Mouse (Mus musculus) ES-Bruce4 (cell line): ENCODE measurements around the gene Ntn5.

Experiments
- CTCF ChIP-seq: IDR thresholded peaks from one replicate; pipeline ENCODE4 v1.8.1; 2011; ENCODE audit warnings: low read depth, low read length
- EP300 ChIP-seq: IDR thresholded peaks from 2 replicates; pipeline ENCODE4 v1.6.1; 2011; ENCODE audit warnings: low read depth, low read length; ENCODE audit not compliant: insufficient read depth
- POLR2A ChIP-seq: IDR thresholded peaks from one replicate; pipeline ENCODE4 v1.8.1; 2011; ENCODE audit warnings: low read length; ENCODE audit not compliant: insufficient read depth

DNA sequence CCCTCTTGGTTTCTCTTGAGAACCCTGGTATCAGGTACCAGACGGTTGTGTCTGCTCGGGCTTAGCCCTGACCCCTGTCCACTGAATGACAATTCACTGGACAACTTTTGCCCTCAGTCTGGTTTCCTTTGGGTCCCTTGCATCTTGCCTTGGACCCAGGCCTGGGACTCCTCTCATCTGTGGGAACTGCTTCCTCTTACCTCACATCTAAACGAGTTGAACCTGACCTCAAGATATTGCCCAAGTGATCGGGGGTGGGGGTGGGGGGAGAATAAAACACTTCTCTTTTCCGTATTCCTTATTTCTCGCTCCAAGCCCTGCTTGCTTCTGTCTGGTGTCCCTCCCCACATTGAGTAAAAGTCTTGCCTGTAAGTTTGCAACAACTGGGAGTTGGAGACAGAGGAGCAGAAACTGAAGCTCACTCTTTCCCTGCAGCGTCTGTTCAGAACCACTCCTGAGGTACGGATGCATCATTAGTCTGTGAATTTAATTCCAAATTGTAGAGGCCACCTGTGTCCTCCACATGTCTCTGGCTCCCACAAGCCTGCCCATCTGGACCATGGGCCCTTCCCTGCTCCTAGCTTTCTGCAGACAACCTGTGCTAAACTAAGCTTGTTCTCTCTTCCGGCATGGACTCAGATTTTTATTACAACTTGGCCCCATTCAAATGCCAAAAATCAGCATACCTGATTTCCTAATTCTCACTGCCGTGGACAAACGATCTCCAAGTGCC is 22.9 kb upstream of the Ntn5 start:
- TF ChIP-seq CTCF (no peak), EP300 (no peak), POLR2A (no peak)
